Mouse (Mus musculus) ES-E14 (cell line): ENCODE results near the gene Mapkbp1.

Experiments used
- CHD2 ChIP-seq: IDR thresholded peaks from 2 replicates; pipeline ENCODE4 v1.6.1; 2014; ENCODE audit warnings: mild to moderate bottlenecking, low read depth, low read length, inconsistent platforms
- MAFK ChIP-seq: IDR thresholded peaks from 2 replicates; pipeline ENCODE4 v1.6.1; 2014; ENCODE audit warnings: mild to moderate bottlenecking, low read depth, low read length, inconsistent platforms; ENCODE audit not compliant: insufficient read depth
- ZNF384 ChIP-seq: IDR thresholded peaks from 2 replicates; pipeline ENCODE4 v1.6.1; 2012; ENCODE audit warnings: low read depth, low read length, inconsistent platforms

DNA sequence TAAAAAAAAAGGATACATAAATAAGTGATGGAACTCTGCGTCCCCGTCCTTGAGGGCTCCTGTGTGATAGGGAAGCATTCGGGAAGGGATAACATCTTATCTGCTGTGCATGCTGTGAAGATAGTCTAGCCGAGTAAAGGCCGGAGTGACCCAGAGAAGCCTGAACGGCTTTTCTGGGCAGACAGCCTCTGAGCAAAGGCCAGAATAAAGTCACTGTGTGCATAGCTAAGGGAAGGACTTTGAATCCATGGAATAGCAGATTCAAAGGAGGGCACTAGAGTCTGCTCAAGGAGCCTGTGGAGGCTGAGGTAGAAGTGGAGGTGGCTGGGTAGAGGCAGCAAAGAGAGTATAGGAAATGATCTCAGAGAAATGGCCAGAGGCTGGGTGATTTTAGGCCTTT, 22.3 kb downstream of the Mapkbp1 start:
- TF ChIP-seq ZNF384 (no peak), CHD2 (no peak), MAFK (no peak)
